Mouse (Mus musculus) gastrocnemius, postnatal 4 days (tissue): Measurements from ENCODE around the gene Tenm2. TPM values are rescaled to one million over a fixed set of nuclear protein-coding genes. Genes with fewer than 3 reads are reported as not detected.

Source experiments
- DNase-seq, 2 experiments: peaks; one replicate each; pipeline ENCODE4 v3.0.0; 2021 to 2022; ENCODE audit warnings: low spot score in 2 of 2, mixed read lengths in 2 of 2
- total RNA-seq, 2 experiments: library from RNA; stranded (reverse); gene quantifications; 2 replicates each; pipeline ENCODE4 v1.2.3; 2021

The Tenm2 gene
- total RNA-seq, 2 experiments from 2014 or later = 1.0 to 1.2 TPM

- no peak for DNase-seq
These were observed 747.1 kb downstream of the Tenm2 start for GRCm38 (mm10) chr11:36488666-36489065.

GRCm38 (mm10) chr11:36486092-36486491, 749.7 kb downstream of the Tenm2 start:
- DNase-seq = no peak

GRCm38 (mm10) chr11:36484466-36485069, 751.2 kb downstream of the Tenm2 start:
- DNase-seq = no peak

GRCm38 (mm10) chr11:36482136-36482535, 753.6 kb downstream of the Tenm2 start:
- DNase-seq = no peak

GRCm38 (mm10) chr11:36481524-36481923, 754.2 kb downstream of the Tenm2 start:
- DNase-seq = no peak

- no peak for DNase-seq
These were observed 754.7 kb downstream of the Tenm2 start for GRCm38 (mm10) chr11:36481086-36481485.

- no peak for DNase-seq
These were observed 765.8 kb downstream of the Tenm2 start for GRCm38 (mm10) chr11:36469811-36470551.

GRCm38 (mm10) chr11:36458451-36458850, 777.3 kb downstream of the Tenm2 start:
- no peak for DNase-seq

GRCm38 (mm10) chr11:36454076-36454475, 781.7 kb downstream of the Tenm2 start:
- no peak for DNase-seq

GRCm38 (mm10) chr11:36452436-36452835, 783.3 kb downstream of the Tenm2 start:
- no peak for DNase-seq

- no peak for DNase-seq
These were observed 789.4 kb downstream of the Tenm2 start for GRCm38 (mm10) chr11:36446351-36446750.

- DNase-seq = no peak
These were observed 791.9 kb downstream of the Tenm2 start for GRCm38 (mm10) chr11:36443821-36444220.

- no peak for DNase-seq
These were observed 794.0 kb downstream of the Tenm2 start for GRCm38 (mm10) chr11:36441801-36442200.

GRCm38 (mm10) chr11:36436251-36436650, 799.5 kb downstream of the Tenm2 start:
- no peak for DNase-seq

- DNase-seq = no peak
These were observed 806.8 kb downstream of the Tenm2 start for GRCm38 (mm10) chr11:36428947-36429346.

GRCm38 (mm10) chr11:36424959-36425358, 810.8 kb downstream of the Tenm2 start:
- DNase-seq = no peak

- no peak for DNase-seq
These were observed 815.7 kb downstream of the Tenm2 start for GRCm38 (mm10) chr11:36420047-36420446.

- DNase-seq = no peak
These were observed 820.5 kb downstream of the Tenm2 start for GRCm38 (mm10) chr11:36415244-36415643.

GRCm38 (mm10) chr11:36410881-36411280, 824.9 kb downstream of the Tenm2 start:
- DNase-seq = no peak

- DNase-seq = no peak
These were observed 839.7 kb downstream of the Tenm2 start for GRCm38 (mm10) chr11:36395803-36396710.

- DNase-seq = no peak
These were observed 851.1 kb downstream of the Tenm2 start for GRCm38 (mm10) chr11:36384696-36385095.

GRCm38 (mm10) chr11:36371814-36372213, 864.0 kb downstream of the Tenm2 start:
- no peak for DNase-seq
